Mouse (Mus musculus): ENCODE results near the gene Cachd1. TPM values are rescaled to one million over a fixed set of nuclear protein-coding genes. Genes with fewer than 3 reads are reported as not detected.

The Cachd1 gene
- polyA plus RNA-seq, 1 experiment, result 6.3 TPM

- H3K36me3 ChIP-seq (ENCODE audit: control insufficient read depth, insufficient read depth, low read length, poor library complexity, severe bottlenecking), result no peaks in the 10 kb centered on the region
- H3K27me3 ChIP-seq (ENCODE audit: control insufficient read depth, insufficient read depth, low read length, poor library complexity, severe bottlenecking), result no peaks in the 10 kb centered on the region
- H3K27ac ChIP-seq (ENCODE audit: insufficient read depth, low read length), result no peak overlapping the region
- H3K9me3 ChIP-seq (replicated peaks; ENCODE audit: control insufficient read depth, insufficient read depth, low read length, poor library complexity, severe bottlenecking), result no peaks in the 10 kb centered on the region
- no peaks in the 10 kb centered on the region for H3K4me1 ChIP-seq (ENCODE audit: control insufficient read depth, insufficient read depth, low read length)
- TF ChIP-seq EP300 (IDR thresholded peaks at IDR 0.05; ENCODE audit: insufficient read depth, low read depth, low read length) (no peak), POLR2A (IDR thresholded peaks at IDR 0.05; ENCODE audit: insufficient read depth, low read length) (no peak), CTCF (IDR thresholded peaks at IDR 0.05; ENCODE audit: low read depth, low read length) (no peak)
- no peak overlapping the region for H3K9ac ChIP-seq (ENCODE audit: low read depth, poor library complexity, severe bottlenecking)
- H3K4me3 ChIP-seq (ENCODE audit: low read depth, low read length), result no peak overlapping the region
Observed at GRCm38 (mm10) chr4:100913666-100914065, 137.2 kb downstream of the Cachd1 start.

GRCm38 (mm10) chr4:100914532-100914931 is 138.1 kb downstream of the Cachd1 start:
- Histone ChIP-seq H3K27ac (ENCODE audit: insufficient read depth, low read length) (no peak overlapping the region), H3K4me1 (ENCODE audit: control insufficient read depth, insufficient read depth, low read length) (no peaks in the 10 kb centered on the region), H3K27me3 (ENCODE audit: control insufficient read depth, insufficient read depth, low read length, poor library complexity, severe bottlenecking) (no peaks in the 10 kb centered on the region), H3K4me3 (ENCODE audit: low read depth, low read length) (no peak overlapping the region), H3K9ac (ENCODE audit: low read depth, poor library complexity, severe bottlenecking) (no peak overlapping the region), H3K36me3 (ENCODE audit: control insufficient read depth, insufficient read depth, low read length, poor library complexity, severe bottlenecking) (no peaks in the 10 kb centered on the region), H3K9me3 (replicated peaks; ENCODE audit: control insufficient read depth, insufficient read depth, low read length, poor library complexity, severe bottlenecking) (no peaks in the 10 kb centered on the region)
- TF ChIP-seq POLR2A (IDR thresholded peaks at IDR 0.05; ENCODE audit: insufficient read depth, low read length) (no peak), EP300 (IDR thresholded peaks at IDR 0.05; ENCODE audit: insufficient read depth, low read depth, low read length) (no peak), CTCF (IDR thresholded peaks at IDR 0.05; ENCODE audit: low read depth, low read length) (no peak)

- Histone ChIP-seq H3K27ac (ENCODE audit: insufficient read depth, low read length) (no peak overlapping the region), H3K36me3 (ENCODE audit: control insufficient read depth, insufficient read depth, low read length, poor library complexity, severe bottlenecking) (no peaks in the 10 kb centered on the region), H3K9ac (ENCODE audit: low read depth, poor library complexity, severe bottlenecking) (no peak overlapping the region), H3K4me3 (ENCODE audit: low read depth, low read length) (no peak overlapping the region), H3K9me3 (replicated peaks; ENCODE audit: control insufficient read depth, insufficient read depth, low read length, poor library complexity, severe bottlenecking) (no peaks in the 10 kb centered on the region), H3K27me3 (ENCODE audit: control insufficient read depth, insufficient read depth, low read length, poor library complexity, severe bottlenecking) (no peaks in the 10 kb centered on the region), H3K4me1 (ENCODE audit: control insufficient read depth, insufficient read depth, low read length) (no peaks in the 10 kb centered on the region)
- TF ChIP-seq EP300 (IDR thresholded peaks at IDR 0.05; ENCODE audit: insufficient read depth, low read depth, low read length), result no peak
- no peak for TF ChIP-seq POLR2A (IDR thresholded peaks at IDR 0.05; ENCODE audit: insufficient read depth, low read length)
- no peak for TF ChIP-seq CTCF (IDR thresholded peaks at IDR 0.05; ENCODE audit: low read depth, low read length)
Observed at GRCm38 (mm10) chr4:100915093-100915492, 138.6 kb downstream of the Cachd1 start.

- H3K9ac ChIP-seq (ENCODE audit: low read depth, poor library complexity, severe bottlenecking), result no peak overlapping the region
- no peaks in the 10 kb centered on the region for H3K9me3 ChIP-seq (replicated peaks; ENCODE audit: control insufficient read depth, insufficient read depth, low read length, poor library complexity, severe bottlenecking)
- no peak overlapping the region for H3K27ac ChIP-seq (ENCODE audit: insufficient read depth, low read length)
- H3K27me3 ChIP-seq (ENCODE audit: control insufficient read depth, insufficient read depth, low read length, poor library complexity, severe bottlenecking), result no peaks in the 10 kb centered on the region
- no peaks in the 10 kb centered on the region for H3K4me1 ChIP-seq (ENCODE audit: control insufficient read depth, insufficient read depth, low read length)
- H3K36me3 ChIP-seq (ENCODE audit: control insufficient read depth, insufficient read depth, low read length, poor library complexity, severe bottlenecking), result no peaks in the 10 kb centered on the region
- no peak overlapping the region for H3K4me3 ChIP-seq (ENCODE audit: low read depth, low read length)
- TF ChIP-seq POLR2A (IDR thresholded peaks at IDR 0.05; ENCODE audit: insufficient read depth, low read length) (no peak), CTCF (IDR thresholded peaks at IDR 0.05; ENCODE audit: low read depth, low read length) (no peak), EP300 (IDR thresholded peaks at IDR 0.05; ENCODE audit: insufficient read depth, low read depth, low read length) (no peak)
Observed at GRCm38 (mm10) chr4:100917511-100917910, 141.0 kb downstream of the Cachd1 start.

- TF ChIP-seq POLR2A (IDR thresholded peaks at IDR 0.05; ENCODE audit: insufficient read depth, low read length) (no peak), EP300 (IDR thresholded peaks at IDR 0.05; ENCODE audit: insufficient read depth, low read depth, low read length) (no peak), CTCF (IDR thresholded peaks at IDR 0.05; ENCODE audit: low read depth, low read length) (no peak)
- Histone ChIP-seq H3K9me3 (replicated peaks; ENCODE audit: control insufficient read depth, insufficient read depth, low read length, poor library complexity, severe bottlenecking) (no peaks in the 10 kb centered on the region), H3K4me1 (ENCODE audit: control insufficient read depth, insufficient read depth, low read length) (no peaks in the 10 kb centered on the region), H3K27ac (ENCODE audit: insufficient read depth, low read length) (no peak overlapping the region), H3K9ac (ENCODE audit: low read depth, poor library complexity, severe bottlenecking) (no peak overlapping the region), H3K36me3 (ENCODE audit: control insufficient read depth, insufficient read depth, low read length, poor library complexity, severe bottlenecking) (no peaks in the 10 kb centered on the region), H3K4me3 (ENCODE audit: low read depth, low read length) (no peak overlapping the region), H3K27me3 (ENCODE audit: control insufficient read depth, insufficient read depth, low read length, poor library complexity, severe bottlenecking) (no peaks in the 10 kb centered on the region)
Observed at GRCm38 (mm10) chr4:100920413-100920812, 143.9 kb downstream of the Cachd1 start.

- H3K4me3 ChIP-seq (ENCODE audit: low read depth, low read length), result no peak overlapping the region
- no peak overlapping the region for H3K9ac ChIP-seq (ENCODE audit: low read depth, poor library complexity, severe bottlenecking)
- no peak for TF ChIP-seq CTCF (IDR thresholded peaks at IDR 0.05; ENCODE audit: low read depth, low read length)
- no peak overlapping the region for H3K27ac ChIP-seq (ENCODE audit: insufficient read depth, low read length)
- no peaks in the 10 kb centered on the region for H3K36me3 ChIP-seq (ENCODE audit: control insufficient read depth, insufficient read depth, low read length, poor library complexity, severe bottlenecking)
- H3K27me3 ChIP-seq (ENCODE audit: control insufficient read depth, insufficient read depth, low read length, poor library complexity, severe bottlenecking), result no peaks in the 10 kb centered on the region
- no peaks in the 10 kb centered on the region for H3K9me3 ChIP-seq (replicated peaks; ENCODE audit: control insufficient read depth, insufficient read depth, low read length, poor library complexity, severe bottlenecking)
- no peaks in the 10 kb centered on the region for H3K4me1 ChIP-seq (ENCODE audit: control insufficient read depth, insufficient read depth, low read length)
Observed at GRCm38 (mm10) chr4:100922816-100923554, 146.5 kb downstream of the Cachd1 start.
